Mouse (Mus musculus) thymus, postnatal 0 days (tissue): ENCODE results near the gene Bmyc. TPM values are rescaled to one million over a fixed set of nuclear protein-coding genes. Genes with fewer than 3 reads are reported as not detected.
"Not testable (repeated sequence)": the region's sequence is repeated elsewhere in the genome, so short reads cannot be mapped to it uniquely, and the experiment has no call there.

Experiments used
- DNase-seq: peaks from one replicate; pipeline ENCODE4 v3.0.0-alpha.2; 2015; ENCODE audit warnings: low spot score
- polyA plus RNA-seq: library from polyadenylated mRNA; unstranded; fragments of >200 nt; fragmentation: Nextera tagmentation; extraction: Ambion mirVana; gene quantifications from 2 replicates; pipeline ENCODE4 v1.2.1, GENCODE M21; 2015

The Bmyc gene
- polyA plus RNA-seq, 1 experiment from 2014 or later, result 50.9 TPM

GRCm38 (mm10) chr2:25717222-25717621 lies 10.7 kb downstream of the Bmyc start:
- no peak for DNase-seq

GRCm38 (mm10) chr2:25733199-25733930 lies 26.8 kb downstream of the Bmyc start:
- DNase-seq, result no peak

- not testable (repeated sequence) for DNase-seq
These were observed 30.2 kb downstream of the Bmyc start, which contains the start of gene Obp2b for GRCm38 (mm10) chr2:25736709-25737108. Obp2b (plus strand) TSS chr2:25737009.

- no peak for DNase-seq
These were observed 35.1 kb downstream of the Bmyc start for GRCm38 (mm10) chr2:25741671-25742070.

- no peak for DNase-seq
These were observed 47.7 kb downstream of the Bmyc start for GRCm38 (mm10) chr2:25754201-25754600.

Other genes with a start within 250 kb of the Bmyc start
- gene Clic3, start 249.9 kb upstream of the Bmyc start, polyA plus RNA-seq, result 3.6 and 4.7 TPM in 2 replicates
- gene Paxx, start 245.6 kb upstream of the Bmyc start, polyA plus RNA-seq, result 72.4 and 83.3 TPM in 2 replicates
- gene Ptgds, start 236.7 kb upstream of the Bmyc start, polyA plus RNA-seq, result 6.3 TPM in 2 replicates
- not detected in 2 replicates for gene Lcn12, start 212.8 kb upstream of the Bmyc start, polyA plus RNA-seq
- 44.3 and 47.2 TPM in 2 replicates for gene Fbxw5, start 206.0 kb upstream of the Bmyc start, polyA plus RNA-seq
- gene C8g, start 205.0 kb upstream of the Bmyc start, polyA plus RNA-seq, result 5.6 and 6.4 TPM in 2 replicates
- 58.1 and 59.1 TPM in 2 replicates for gene Traf2, start 159.8 kb upstream of the Bmyc start, polyA plus RNA-seq
- 466 and 515 TPM in 2 replicates for gene Edf1, start 148.9 kb upstream of the Bmyc start, polyA plus RNA-seq
- 0.53 and 1.0 TPM in 2 replicates for gene Mamdc4, start 131.9 kb upstream of the Bmyc start, polyA plus RNA-seq
- 184 and 191 TPM in 2 replicates for gene Phpt1, start 131.5 kb upstream of the Bmyc start, polyA plus RNA-seq
- gene Ajm1, start 125.0 kb upstream of the Bmyc start, polyA plus RNA-seq, result 0.04 and 0.49 TPM in 2 replicates
- 30.3 and 39.7 TPM in 2 replicates for gene Rabl6, start 98.2 kb upstream of the Bmyc start, polyA plus RNA-seq
- gene Ccdc183, start 89.1 kb upstream of the Bmyc start, polyA plus RNA-seq, result 0.04 and 0.05 TPM in 2 replicates
- gene Tmem141, start 84.7 kb upstream of the Bmyc start, polyA plus RNA-seq, result 5.8 and 7.0 TPM in 2 replicates
- 9.1 and 9.2 TPM in 2 replicates for gene Fcna, start 78.7 kb upstream of the Bmyc start, polyA plus RNA-seq
- 0.38 and 0.76 TPM in 2 replicates for gene Lcn8, start 53.6 kb upstream of the Bmyc start, polyA plus RNA-seq
- gene Lcn5, start 48.8 kb upstream of the Bmyc start, polyA plus RNA-seq, result not detected in 2 replicates
- 0.24 TPM in 1 of 2 replicates, not detected in the other for gene Lcn6, start 30.0 kb upstream of the Bmyc start, polyA plus RNA-seq
- gene Lcn10, start 24.0 kb upstream of the Bmyc start, polyA plus RNA-seq, result 0.45 and 0.49 TPM in 2 replicates
- 1.5 and 1.9 TPM in 2 replicates for gene Obp2a, start 6.7 kb upstream of the Bmyc start, polyA plus RNA-seq
- gene Obp2b, start 30.3 kb downstream of the Bmyc start, polyA plus RNA-seq, result 0.24 TPM in 1 of 2 replicates, not detected in the other
- gene Lcn3, start 58.8 kb downstream of the Bmyc start, polyA plus RNA-seq, result 0.45 and 0.56 TPM in 2 replicates
- gene Lcn11, start 70.3 kb downstream of the Bmyc start, polyA plus RNA-seq, result 0.89 and 1.1 TPM in 2 replicates
- gene Gm13539, start 75.5 kb downstream of the Bmyc start, polyA plus RNA-seq, result 2.3 and 2.6 TPM in 2 replicates
- gene Glt6d1, start 109.1 kb downstream of the Bmyc start, polyA plus RNA-seq, result not detected in 2 replicates
- gene Lcn9, start 116.4 kb downstream of the Bmyc start, polyA plus RNA-seq, result 0.17 TPM in 1 of 2 replicates, not detected in the other
- 0.19 and 0.25 TPM in 2 replicates for gene Sohlh1, start 140.5 kb downstream of the Bmyc start, polyA plus RNA-seq
- gene Kcnt1, start 157.0 kb downstream of the Bmyc start, polyA plus RNA-seq, result 0.14 and 0.18 TPM in 2 replicates